Mouse (Mus musculus): Measurements from ENCODE around the gene Slc4a10.
"Not testable (repeated sequence)": the region's sequence is repeated elsewhere in the genome, so short reads cannot be mapped to it uniquely, and the experiment has no call there.

The Slc4a10 gene

DNA sequence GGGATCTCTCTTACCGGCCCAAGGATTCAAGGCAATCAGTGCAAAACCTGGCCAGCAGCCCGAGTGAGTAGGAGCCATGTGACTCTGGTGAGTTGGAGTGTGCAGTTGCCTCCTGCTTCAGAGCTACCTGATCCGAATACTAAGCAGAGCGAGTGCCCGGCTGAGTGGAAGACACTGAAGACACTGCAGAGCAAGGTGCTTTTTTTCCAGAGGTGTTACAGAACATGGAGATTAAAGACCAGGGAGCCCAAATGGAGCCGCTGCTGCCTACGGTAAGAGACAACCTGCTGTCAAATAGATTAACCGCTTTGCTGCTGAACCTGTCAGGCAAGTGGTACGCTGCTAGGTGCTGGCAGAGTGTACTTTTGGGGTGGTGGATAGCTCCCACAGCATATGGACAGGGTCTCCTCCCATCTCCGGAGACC is at the start of gene Slc4a10:
Gene Slc4a10 (plus strand): TSS at position 42 of the 425 bp plus-strand sequence.
- peak; percentile 8 for DNase-seq

GRCm38 (mm10) chr2:62001251-62001650 is 45.0 kb upstream of the Slc4a10 start:
- DNase-seq: not testable (repeated sequence)

DNA sequence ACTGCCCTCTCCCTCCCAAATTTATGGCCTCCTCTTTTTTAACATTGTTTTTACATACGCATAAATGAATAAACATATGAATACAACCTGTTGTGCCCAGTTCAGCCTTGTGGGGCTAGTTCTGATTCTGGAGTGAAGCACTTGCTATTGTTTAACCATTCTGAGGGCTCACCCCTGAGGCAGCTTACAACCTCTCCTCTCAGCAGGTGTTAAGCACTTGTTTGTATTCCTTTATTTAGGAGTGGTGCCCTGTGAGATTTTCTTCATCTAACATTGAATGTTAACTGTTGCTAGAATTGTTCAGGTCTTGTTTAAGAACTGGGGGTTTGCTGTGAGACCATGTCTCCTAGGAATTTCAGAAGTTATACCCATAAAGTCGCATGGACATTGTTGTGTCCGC is 28.1 kb upstream of the Slc4a10 start:
- DNase-seq: no peak

DNA sequence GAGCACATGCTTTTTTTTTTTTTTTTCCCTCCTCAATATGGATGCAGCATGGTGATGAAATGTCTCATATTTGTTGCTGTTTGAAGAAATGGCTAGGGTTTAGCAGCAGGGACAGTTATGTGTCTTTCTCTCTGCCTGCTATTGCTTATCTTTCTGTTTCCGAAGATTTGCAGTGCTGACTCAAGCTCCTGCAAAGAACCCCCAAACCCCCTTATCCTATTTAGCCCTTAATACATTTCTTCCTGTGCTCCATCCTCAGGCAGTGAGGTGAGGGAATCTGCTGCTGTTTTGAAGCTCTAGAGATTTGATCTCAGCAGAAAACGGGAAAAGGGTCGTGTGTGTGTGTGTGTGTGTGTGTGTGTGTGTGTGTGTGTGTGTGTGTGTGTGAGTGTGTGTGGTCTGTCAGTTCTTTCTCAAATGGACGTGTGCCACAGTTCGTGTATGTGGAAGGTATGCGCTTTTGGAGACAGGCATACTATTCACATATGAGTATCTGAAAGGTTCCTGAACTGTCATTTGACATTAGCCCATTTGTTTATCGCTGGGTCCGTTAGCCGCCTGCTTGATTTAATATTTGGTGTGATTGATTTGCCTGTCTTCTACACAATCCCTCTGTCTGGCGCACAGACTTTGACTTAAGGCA is 720 bp downstream of the Slc4a10 start:
- no peak for DNase-seq

DNA sequence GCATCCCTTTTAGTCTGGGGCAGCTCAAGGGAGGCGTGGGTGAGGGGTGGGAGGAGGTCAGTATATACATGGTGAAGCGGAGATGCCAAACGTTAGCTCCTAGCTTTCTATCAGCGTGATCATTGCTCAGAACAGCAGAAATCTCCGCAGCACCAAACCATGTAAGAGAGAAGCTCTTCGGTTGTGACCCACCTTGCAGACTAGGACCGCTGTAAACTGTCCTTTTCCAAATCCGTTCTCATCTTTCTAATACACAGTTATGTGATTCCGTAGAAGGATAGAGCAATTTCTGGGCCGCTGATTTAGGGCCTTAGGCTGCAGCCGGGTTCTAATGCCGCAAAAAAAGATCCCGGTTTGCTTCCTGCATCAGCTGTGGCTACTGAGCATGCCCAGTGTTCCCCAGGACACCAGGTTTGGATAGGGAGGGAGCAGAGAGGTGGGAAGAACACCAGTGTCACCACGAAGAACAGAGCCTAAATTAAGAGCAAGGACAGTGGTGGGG is 1.3 kb downstream of the Slc4a10 start:
- DNase-seq: peak; percentile 6

DNA sequence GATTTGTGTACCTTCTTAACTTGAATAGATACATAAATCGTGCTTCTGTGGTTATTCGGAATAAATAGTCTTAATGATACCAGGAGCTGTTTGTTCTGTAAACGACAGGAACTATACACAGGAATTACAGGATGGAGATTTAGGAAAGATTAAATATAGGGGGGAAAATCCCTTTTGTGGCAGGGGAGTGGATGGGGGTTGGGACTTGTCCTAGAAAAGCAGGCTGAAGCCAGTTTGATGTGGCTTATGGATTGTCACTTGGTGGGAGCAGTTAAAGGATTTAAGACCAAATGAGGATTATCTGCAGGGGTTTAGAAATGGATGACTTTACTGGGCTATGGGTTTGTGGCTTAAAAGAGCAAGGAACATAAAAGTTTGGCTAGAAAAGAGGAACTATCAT is 1.9 kb downstream of the Slc4a10 start:
- DNase-seq: no peak

DNA sequence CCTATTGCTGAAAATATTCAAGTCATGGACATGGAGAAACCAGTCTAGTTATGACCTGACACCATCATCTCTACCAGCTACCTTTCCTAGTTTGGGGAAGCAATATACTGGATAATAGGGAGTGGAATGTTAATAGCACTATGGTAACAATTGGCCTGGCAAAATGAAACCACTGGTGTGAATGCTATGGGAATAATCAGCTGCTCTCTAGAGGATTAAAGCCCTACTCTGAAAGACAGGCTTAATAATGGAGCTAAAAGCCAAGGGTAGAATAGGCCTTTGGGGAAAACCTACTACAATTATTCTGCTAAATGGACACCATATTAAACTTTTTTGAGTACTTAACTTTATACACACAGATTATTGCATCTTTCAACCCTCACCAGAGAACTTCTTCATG is 30.2 kb downstream of the Slc4a10 start:
- DNase-seq: no peak

GRCm38 (mm10) chr2:62087566-62087965 is 41.3 kb downstream of the Slc4a10 start:
- DNase-seq: no peak

DNA sequence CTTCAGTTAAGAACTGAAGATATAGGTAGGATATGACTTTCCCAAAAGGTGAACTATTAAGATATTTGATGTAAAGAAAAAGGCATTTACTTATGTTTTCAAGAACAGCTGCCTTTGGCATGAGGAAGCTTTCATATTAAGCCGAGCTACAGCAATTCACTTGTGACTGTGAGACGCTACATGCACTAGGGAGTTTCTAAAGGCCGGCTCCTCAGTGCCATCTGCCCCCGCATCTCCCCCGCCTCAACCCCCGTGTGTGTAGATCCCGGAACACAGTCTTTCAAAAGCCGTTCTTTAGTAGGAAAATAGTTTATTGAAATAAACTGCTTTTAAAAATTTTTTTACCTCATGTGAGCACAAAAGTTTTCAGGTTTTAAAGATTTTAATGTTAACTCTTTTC is 42.5 kb downstream of the Slc4a10 start:
- DNase-seq: no peak

GRCm38 (mm10) chr2:62089208-62089607 is 42.9 kb downstream of the Slc4a10 start:
- no peak for DNase-seq

GRCm38 (mm10) chr2:62100526-62100925 is 54.3 kb downstream of the Slc4a10 start:
- no peak for DNase-seq

- DNase-seq: no peak
These were observed 69.1 kb downstream of the Slc4a10 start for GRCm38 (mm10) chr2:62115346-62115745.

GRCm38 (mm10) chr2:62129975-62130374 is 83.7 kb downstream of the Slc4a10 start:
- DNase-seq: no peak

DNA sequence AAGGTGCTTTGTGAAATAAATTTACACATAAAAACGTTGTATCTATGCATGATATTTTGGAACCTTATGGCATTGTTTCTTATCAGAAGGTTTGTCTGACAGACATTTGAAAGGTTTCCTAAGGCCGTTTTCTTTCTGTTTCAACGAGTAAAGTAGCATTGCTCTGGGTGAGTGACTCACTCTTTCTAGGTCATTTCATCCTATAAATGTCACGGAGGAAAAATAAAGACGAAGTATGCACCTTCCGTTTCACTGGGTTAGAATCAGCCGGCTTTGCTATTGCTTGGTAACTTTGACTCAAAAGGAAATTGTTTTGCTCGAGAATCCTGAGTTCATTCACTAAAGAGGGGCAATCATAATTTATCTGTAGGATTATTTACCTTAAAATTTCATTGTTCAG is 88.6 kb downstream of the Slc4a10 start:
- DNase-seq: no peak

GRCm38 (mm10) chr2:62147636-62148035 is 101.4 kb downstream of the Slc4a10 start:
- no peak for DNase-seq

GRCm38 (mm10) chr2:62149421-62149820 is 103.2 kb downstream of the Slc4a10 start:
- DNase-seq: no peak

- DNase-seq: no peak
These were observed 104.6 kb downstream of the Slc4a10 start for GRCm38 (mm10) chr2:62150830-62151229.

DNA sequence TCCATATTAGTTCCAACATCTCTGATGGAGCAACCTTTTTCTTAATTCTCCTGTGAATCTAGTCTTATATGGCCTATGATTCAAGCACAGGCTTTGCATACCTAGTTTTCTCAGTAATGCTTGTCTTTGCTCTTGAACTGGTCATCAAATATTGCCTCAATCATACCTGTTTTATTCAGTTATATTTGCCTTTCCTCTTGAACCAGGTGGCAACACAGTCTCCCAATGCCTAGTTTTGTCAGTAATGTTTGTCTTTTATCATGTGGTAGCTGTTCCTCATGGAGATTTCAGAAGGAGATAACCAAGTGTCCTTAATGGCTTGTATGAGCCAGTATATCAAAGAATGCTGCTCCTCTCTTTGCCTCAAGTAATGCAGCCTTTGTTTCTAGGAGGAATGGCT is 163.8 kb downstream of the Slc4a10 start:
- no peak for DNase-seq

GRCm38 (mm10) chr2:62211106-62211505 is 164.8 kb downstream of the Slc4a10 start:
- DNase-seq: peak; percentile 8

- no peak for DNase-seq
These were observed 181.3 kb downstream of the Slc4a10 start for GRCm38 (mm10) chr2:62227563-62227962.

DNA sequence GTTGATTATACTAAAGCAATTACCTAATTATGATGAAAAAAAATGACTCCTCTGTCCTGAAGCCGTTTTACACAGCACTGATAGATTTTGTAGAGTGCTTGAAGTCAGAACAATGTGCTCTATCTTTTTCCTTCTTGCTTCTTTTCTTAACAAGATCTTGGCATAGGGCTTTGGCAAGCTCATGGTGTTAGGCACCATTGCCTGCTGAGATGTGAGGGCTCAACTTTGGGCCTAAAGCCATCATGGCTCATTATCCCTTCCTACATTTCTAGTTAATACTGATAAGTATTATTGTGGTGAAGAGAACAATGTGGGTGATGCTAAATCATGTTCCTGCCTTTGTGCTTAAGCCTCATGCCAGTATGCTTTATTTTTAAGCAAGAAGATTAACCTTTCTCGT is 185.0 kb downstream of the Slc4a10 start:
- no peak for DNase-seq

DNA sequence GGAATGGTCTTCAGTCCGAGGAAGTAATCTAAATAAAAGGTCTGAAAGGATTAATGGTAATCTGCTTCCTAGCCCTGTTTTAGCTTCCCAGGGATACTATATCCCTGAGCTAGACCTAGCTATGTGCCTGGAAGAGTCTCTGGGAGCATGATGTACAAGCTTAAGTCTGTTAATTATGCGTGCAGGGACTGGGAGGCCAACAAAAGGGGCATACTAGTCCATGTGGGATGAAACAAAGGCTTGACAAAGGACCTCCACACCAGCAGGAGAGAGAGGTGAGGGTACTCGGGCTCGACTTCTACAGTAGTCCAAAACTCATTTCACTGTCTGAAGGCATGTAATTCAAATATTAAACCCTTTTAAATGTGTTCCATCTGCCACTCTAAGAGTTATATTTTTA is 197.9 kb downstream of the Slc4a10 start:
- DNase-seq: no peak

DNA sequence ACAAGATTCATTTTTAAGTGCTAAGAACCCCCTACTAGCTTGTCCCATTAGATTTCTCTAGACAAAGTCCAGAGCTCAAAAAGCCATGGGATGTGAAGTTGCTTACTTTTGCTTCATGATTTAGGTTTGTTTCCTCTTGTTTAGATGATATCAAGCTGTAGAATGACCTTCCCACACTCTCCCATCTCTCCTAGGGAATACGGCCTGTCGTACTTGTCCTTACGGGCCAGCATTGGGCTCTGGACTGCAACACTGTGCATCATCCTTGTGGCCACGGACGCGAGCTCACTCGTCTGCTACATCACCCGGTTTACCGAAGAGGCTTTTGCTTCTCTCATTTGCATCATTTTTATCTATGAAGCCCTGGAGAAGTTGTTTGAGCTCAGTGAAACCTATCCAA is 222.2 kb downstream of the Slc4a10 start:
- DNase-seq: no peak

DNA sequence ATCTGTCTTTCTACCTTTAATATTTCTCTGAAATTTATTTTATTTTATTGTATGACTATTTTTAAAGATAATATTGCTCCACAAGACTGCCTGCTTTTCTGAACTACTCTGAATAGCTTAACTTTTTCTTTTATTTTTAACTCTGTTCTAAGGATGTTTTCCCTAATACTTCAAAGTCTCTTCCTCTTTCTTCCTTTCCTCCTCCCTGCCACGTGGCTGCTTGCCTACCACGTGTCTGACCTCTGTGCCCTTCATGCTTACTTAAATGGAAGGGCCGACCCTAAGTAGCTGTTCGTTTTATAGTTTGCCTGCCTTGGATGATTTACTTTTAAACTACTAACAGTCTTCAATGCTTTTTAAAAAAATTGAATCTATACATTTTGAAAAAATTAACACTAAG is 225.6 kb downstream of the Slc4a10 start:
- no peak for DNase-seq

- no peak for DNase-seq
These were observed 232.5 kb downstream of the Slc4a10 start for GRCm38 (mm10) chr2:62278779-62279178.

Measured in kidney, postnatal 10 days (tissue).